Mouse (Mus musculus) brain, embryonic 14.5 days (tissue): Measurements from ENCODE around the gene Paqr4.

ENCODE experiments used
- CTCF ChIP-seq: fragments of 200-500 bp; IDR thresholded peaks from 2 replicates; pipeline ENCODE4 v1.5.1; 2012; ENCODE audit warnings: inconsistent platforms, mild to moderate bottlenecking, moderate library complexity, borderline replicate concordance; ENCODE audit not compliant: insufficient read depth, insufficient read length; ENCODE audit errors: extremely low read depth
- POLR2A ChIP-seq: fragments of 200-500 bp; IDR thresholded peaks from 2 replicates; pipeline ENCODE4 v1.6.1; 2012; ENCODE audit warnings: mild to moderate bottlenecking, inconsistent platforms, borderline replicate concordance; ENCODE audit not compliant: poor library complexity, insufficient read depth, insufficient read length, severe bottlenecking; ENCODE audit errors: extremely low read depth

DNA sequence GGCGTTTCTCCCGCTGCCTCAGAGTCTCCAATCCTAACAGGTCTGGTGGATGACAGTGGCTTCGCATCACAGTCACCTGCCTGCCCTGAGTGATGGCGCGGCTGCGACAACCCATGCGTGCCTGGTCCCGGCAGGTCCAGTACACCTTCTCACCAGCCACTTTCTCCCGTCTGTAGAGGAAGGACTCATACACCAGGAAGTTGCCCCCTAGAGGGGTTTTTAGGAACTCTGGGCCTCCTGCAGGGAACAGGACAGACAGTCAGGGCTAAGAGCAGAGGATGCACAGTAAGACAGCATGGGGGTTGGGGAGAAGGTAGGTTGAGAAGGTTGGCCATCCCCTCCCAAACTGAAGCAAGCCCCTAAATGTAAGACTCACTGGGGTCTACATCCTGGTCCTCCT lies 19.6 kb upstream of the Paqr4 start:
- TF ChIP-seq CTCF, result no peak
- TF ChIP-seq POLR2A, result no peak
